Mouse (Mus musculus): ENCODE measurements around the gene Adh5. TPM values are rescaled to one million over a fixed set of nuclear protein-coding genes. Genes with fewer than 3 reads are reported as not detected.

The Adh5 gene
- total and polyA plus RNA-seq, 3 experiments = 40.7 to 82.3 (median 74.1) TPM

GRCm38 (mm10) chr3:138490034-138490337, 47.1 kb downstream of the Adh5 start:
- peaks cover 5% of the 10 kb centered on the region for H3K36me3 ChIP-seq (ENCODE audit: control insufficient read depth, insufficient read depth, low read length)
- 15% methylated on average over 6 of the region's 6 CpGs for WGBS
- H3K79me2 ChIP-seq (replicated peaks; ENCODE audit: control insufficient read depth, insufficient read depth, low read length) = no peaks in the 10 kb centered on the region; the same call in 1 of the 2 replicates
- H3K4me1 ChIP-seq (ENCODE audit: control insufficient read depth, insufficient read depth, low read length) = peaks cover 1% of the 10 kb centered on the region; the same call in 1 of the 2 replicates
- H3K27ac ChIP-seq = peak overlapping the region; percentile 78
- H3K4me3 ChIP-seq = peak overlapping the region; percentile 59
- intact Hi-C loops (cut with DNase I) = no loop called here
- TF ChIP-seq POLR2A (IDR thresholded peaks at IDR 0.05; ENCODE audit: insufficient read depth, low read depth, low read length) (no peak), CTCF (IDR thresholded peaks at IDR 0.05) (no peak), EP300 (IDR thresholded peaks at IDR 0.05; ENCODE audit: insufficient read depth, low read depth, low read length) (no peak)
- DNase-seq = no peak
- H3K27me3 ChIP-seq (ENCODE audit: control insufficient read depth, insufficient read depth, low read length) = no peaks in the 10 kb centered on the region
- H3K9ac ChIP-seq (ENCODE audit: low read depth, low read length) = no peak overlapping the region

GRCm38 (mm10) chr3:138493668-138494067, 50.8 kb downstream of the Adh5 start:
- no peaks in the 10 kb centered on the region for H3K27me3 ChIP-seq (ENCODE audit: control insufficient read depth, insufficient read depth, low read length)
- H3K79me2 ChIP-seq (replicated peaks; ENCODE audit: control insufficient read depth, insufficient read depth, low read length) = no peaks in the 10 kb centered on the region
- H3K27ac ChIP-seq = no peak overlapping the region
- no peak overlapping the region for H3K4me3 ChIP-seq
- TF ChIP-seq POLR2A (IDR thresholded peaks at IDR 0.05; ENCODE audit: insufficient read depth, low read depth, low read length) (no peak), EP300 (IDR thresholded peaks at IDR 0.05; ENCODE audit: insufficient read depth, low read depth, low read length) (no peak), CTCF (IDR thresholded peaks at IDR 0.05) (no peak)
- DNase-seq = no peak
- intact Hi-C loops (cut with DNase I) = no loop called here
- H3K36me3 ChIP-seq (ENCODE audit: control insufficient read depth, insufficient read depth, low read length) = no peaks in the 10 kb centered on the region
- WGBS = 70% methylated on average over 3 of the region's 3 CpGs
- H3K4me1 ChIP-seq (ENCODE audit: control insufficient read depth, insufficient read depth, low read length) = no peaks in the 10 kb centered on the region
- no peak overlapping the region for H3K9ac ChIP-seq (ENCODE audit: low read depth, low read length)

GRCm38 (mm10) chr3:138494565-138494964, 51.7 kb downstream of the Adh5 start:
- Histone ChIP-seq H3K9ac (ENCODE audit: low read depth, low read length) (no peak overlapping the region), H3K27ac (no peak overlapping the region), H3K27me3 (ENCODE audit: control insufficient read depth, insufficient read depth, low read length) (no peaks in the 10 kb centered on the region), H3K36me3 (ENCODE audit: control insufficient read depth, insufficient read depth, low read length) (no peaks in the 10 kb centered on the region), H3K79me2 (replicated peaks; ENCODE audit: control insufficient read depth, insufficient read depth, low read length) (no peaks in the 10 kb centered on the region), H3K4me1 (ENCODE audit: control insufficient read depth, insufficient read depth, low read length) (no peaks in the 10 kb centered on the region), H3K4me3 (no peak overlapping the region)
- intact Hi-C loops (cut with DNase I) = no loop called here
- 36% methylated on average over 1 of the region's 1 CpGs for WGBS
- no peak for TF ChIP-seq CTCF (IDR thresholded peaks at IDR 0.05)
- no peak for DNase-seq

- Histone ChIP-seq H3K4me3 (no peak overlapping the region), H3K4me1 (ENCODE audit: control insufficient read depth, insufficient read depth, low read length) (no peaks in the 10 kb centered on the region), H3K79me2 (replicated peaks; ENCODE audit: control insufficient read depth, insufficient read depth, low read length) (no peaks in the 10 kb centered on the region), H3K36me3 (ENCODE audit: control insufficient read depth, insufficient read depth, low read length) (no peaks in the 10 kb centered on the region), H3K9ac (ENCODE audit: low read depth, low read length) (no peak overlapping the region), H3K27me3 (ENCODE audit: control insufficient read depth, insufficient read depth, low read length) (no peaks in the 10 kb centered on the region), H3K27ac (no peak overlapping the region)
- WGBS = 68% methylated on average over 11 of the region's 11 CpGs
- no peak for TF ChIP-seq POLR2A (IDR thresholded peaks at IDR 0.05; ENCODE audit: insufficient read depth, low read depth, low read length)
- no peak for TF ChIP-seq CTCF (IDR thresholded peaks at IDR 0.05)
- no peak for TF ChIP-seq EP300 (IDR thresholded peaks at IDR 0.05; ENCODE audit: insufficient read depth, low read depth, low read length)
- DNase-seq = no peak
- intact Hi-C loops (cut with DNase I) = loop anchor here (1.0 kb wide), 1 partner anchor 22 kb away; no protein-coding TSS in a partner anchor
Measured at GRCm38 (mm10) chr3:138495166-138496145, 52.6 kb downstream of the Adh5 start.

GRCm38 (mm10) chr3:138498731-138499130, 55.8 kb downstream of the Adh5 start:
- no peak overlapping the region for H3K27ac ChIP-seq
- no peak for TF ChIP-seq EP300 (IDR thresholded peaks at IDR 0.05; ENCODE audit: insufficient read depth, low read depth, low read length)
- no peak overlapping the region for H3K4me3 ChIP-seq
- no peaks in the 10 kb centered on the region for H3K4me1 ChIP-seq (ENCODE audit: control insufficient read depth, insufficient read depth, low read length)
- no peaks in the 10 kb centered on the region for H3K79me2 ChIP-seq (replicated peaks; ENCODE audit: control insufficient read depth, insufficient read depth, low read length)
- H3K9ac ChIP-seq (ENCODE audit: low read depth, low read length) = no peak overlapping the region
- WGBS = 77% methylated on average over 4 of the region's 4 CpGs
- intact Hi-C loops (cut with DNase I) = no loop called here
- no peaks in the 10 kb centered on the region for H3K27me3 ChIP-seq (ENCODE audit: control insufficient read depth, insufficient read depth, low read length)
- no peaks in the 10 kb centered on the region for H3K36me3 ChIP-seq (ENCODE audit: control insufficient read depth, insufficient read depth, low read length)
- no peak for DNase-seq

GRCm38 (mm10) chr3:138499854-138500740, 57.2 kb downstream of the Adh5 start:
- intact Hi-C loops (cut with DNase I) = no loop called here

More at GRCm38 (mm10) chr3:138499854-138500740, 57.2 kb downstream of the Adh5 start:
- Histone ChIP-seq H3K36me3 (ENCODE audit: control insufficient read depth, insufficient read depth, low read length) (no peaks in the 10 kb centered on the region), H3K79me2 (replicated peaks; ENCODE audit: control insufficient read depth, insufficient read depth, low read length) (no peaks in the 10 kb centered on the region), H3K4me1 (ENCODE audit: control insufficient read depth, insufficient read depth, low read length) (no peaks in the 10 kb centered on the region), H3K9ac (ENCODE audit: low read depth, low read length) (no peak overlapping the region), H3K27ac (no peak overlapping the region), H3K27me3 (ENCODE audit: control insufficient read depth, insufficient read depth, low read length) (no peaks in the 10 kb centered on the region), H3K4me3 (no peak overlapping the region)
- WGBS = 78% methylated on average over 15 of the region's 15 CpGs
- DNase-seq = no peak
- TF ChIP-seq EP300 (IDR thresholded peaks at IDR 0.05; ENCODE audit: insufficient read depth, low read depth, low read length) = no peak
- TF ChIP-seq POLR2A (IDR thresholded peaks at IDR 0.05; ENCODE audit: insufficient read depth, low read depth, low read length) = no peak
- TF ChIP-seq CTCF (IDR thresholded peaks at IDR 0.05) = no peak

Measured in heart, adult 2 months (tissue).